Mouse (Mus musculus) heart, adult 8-10 months (tissue): ENCODE data around the gene Sgip1. TPM values are rescaled to one million over a fixed set of nuclear protein-coding genes. Genes with fewer than 3 reads are reported as not detected.

Experiments
- DNase-seq: peaks from one replicate; pipeline ENCODE4 v3.0.0; 2022; ENCODE audit warnings: low spot score
- total RNA-seq, 4 experiments: library from RNA; stranded (reverse); gene quantifications; 2 replicates each; pipeline ENCODE4 v1.2.4; 2022

The Sgip1 gene
- total RNA-seq, result 1 to 10 TPM; 1.0 to 3.9 (median 1.9) TPM

DNA sequence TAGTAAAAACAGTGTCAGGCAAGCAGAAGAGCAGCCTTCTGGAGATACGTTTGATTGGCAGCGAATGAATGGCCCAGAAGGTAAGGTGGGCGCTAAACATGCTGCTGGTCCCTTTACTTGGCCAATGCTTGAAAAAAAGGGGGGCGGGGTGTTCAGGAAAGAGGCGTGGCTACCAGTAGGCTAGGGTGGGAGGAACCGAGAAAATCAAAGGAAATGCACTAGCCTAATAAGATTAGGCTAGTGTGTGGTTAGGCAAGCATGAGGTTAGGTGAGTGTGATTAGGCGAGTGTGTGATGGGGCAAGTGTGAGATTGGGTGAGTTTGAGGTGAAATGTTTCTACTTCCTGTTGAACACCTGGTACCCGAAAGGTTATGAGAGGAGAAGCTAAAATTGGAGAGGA lies at the start of gene Sgip1:
Sgip1 (plus strand) TSS at position 11 of the 400 bp plus-strand sequence.
- no peak for DNase-seq

DNA sequence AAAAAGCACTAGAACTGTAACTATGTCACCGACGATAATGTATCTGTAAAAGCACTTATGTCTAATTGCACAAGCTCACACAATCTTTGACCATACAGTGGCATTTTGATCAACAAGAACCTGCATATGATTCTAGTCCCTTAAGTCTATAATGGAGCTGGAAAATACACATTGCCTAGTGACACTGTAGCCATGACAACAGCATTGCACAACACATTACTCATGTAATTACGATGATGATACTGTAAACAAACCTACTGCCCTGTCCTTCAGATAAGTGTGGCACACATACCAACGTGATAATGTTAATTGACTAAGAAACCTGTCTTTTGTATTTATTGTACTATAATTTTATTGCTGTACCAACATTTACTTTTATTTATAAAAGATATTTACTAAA lies 49.7 kb upstream of the Sgip1 start:
- DNase-seq, result no peak

- DNase-seq, result no peak
Observed at GRCm38 (mm10) chr4:102697966-102698365, 43.1 kb upstream of the Sgip1 start.

DNA sequence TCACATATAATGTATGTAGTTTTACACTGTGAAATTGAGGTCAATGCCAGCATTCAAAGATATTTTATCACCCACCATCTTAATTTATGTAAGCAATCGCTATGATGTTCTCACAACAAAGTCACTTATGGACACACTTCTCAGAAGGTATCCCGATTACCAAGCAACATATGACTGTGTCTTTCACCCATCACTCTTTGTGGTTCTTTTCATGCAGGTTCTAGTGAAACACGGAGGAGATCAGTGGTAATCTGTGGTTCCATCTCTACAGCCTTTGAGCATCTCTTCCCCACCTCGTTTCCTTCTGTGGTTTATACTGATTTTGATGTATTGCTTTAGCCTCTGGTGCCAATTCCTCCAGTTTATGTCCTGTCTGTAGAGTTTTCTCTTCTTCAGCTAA lies 29.4 kb upstream of the Sgip1 start:
- no peak for DNase-seq

- DNase-seq, result no peak
Observed at GRCm38 (mm10) chr4:102715532-102715931, 25.6 kb upstream of the Sgip1 start.

GRCm38 (mm10) chr4:102717123-102717828 lies 23.8 kb upstream of the Sgip1 start:
- DNase-seq, result no peak

- DNase-seq, result peak; percentile 18
Observed at GRCm38 (mm10) chr4:102719535-102719934, 21.6 kb upstream of the Sgip1 start.

GRCm38 (mm10) chr4:102719951-102720350 lies 21.1 kb upstream of the Sgip1 start:
- no peak for DNase-seq

DNA sequence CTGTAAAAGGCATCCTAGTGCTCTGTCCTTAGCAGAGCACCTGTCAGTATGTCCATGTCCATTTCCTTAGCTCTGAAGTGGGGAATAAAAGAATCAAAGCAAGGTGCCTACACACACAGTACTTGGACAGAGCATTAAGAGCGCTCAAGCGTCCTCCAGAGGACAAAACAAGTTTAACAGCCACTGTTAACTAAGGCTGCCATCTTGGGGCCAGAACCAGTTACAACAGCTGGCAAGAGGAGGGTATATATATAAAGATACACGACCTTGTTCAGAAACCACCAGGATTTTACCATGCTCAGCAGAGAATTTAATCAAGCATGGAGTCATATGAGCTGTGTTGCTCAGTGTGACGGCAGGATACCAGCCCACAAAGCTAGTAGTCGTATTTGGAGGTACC lies 16.7 kb upstream of the Sgip1 start:
- no peak for DNase-seq

DNA sequence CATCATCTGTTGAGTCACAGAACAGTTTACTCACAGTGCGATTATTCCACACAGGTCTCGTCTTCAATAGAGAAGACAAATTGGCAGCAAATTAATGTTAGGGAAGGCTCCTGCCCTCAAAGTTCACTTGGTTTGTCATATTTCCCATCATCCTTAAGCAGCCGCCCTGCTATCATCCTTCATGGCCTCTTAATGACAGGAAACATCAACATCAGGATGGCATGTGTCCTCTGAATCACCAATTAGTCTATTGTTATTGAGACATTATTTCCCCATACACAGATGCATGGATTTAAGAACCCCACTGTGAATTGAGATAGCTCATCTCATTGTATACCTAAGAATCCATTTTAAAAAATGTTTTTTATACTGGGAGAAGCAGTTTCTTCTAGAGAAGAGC lies 10.1 kb upstream of the Sgip1 start:
- DNase-seq, result no peak

DNA sequence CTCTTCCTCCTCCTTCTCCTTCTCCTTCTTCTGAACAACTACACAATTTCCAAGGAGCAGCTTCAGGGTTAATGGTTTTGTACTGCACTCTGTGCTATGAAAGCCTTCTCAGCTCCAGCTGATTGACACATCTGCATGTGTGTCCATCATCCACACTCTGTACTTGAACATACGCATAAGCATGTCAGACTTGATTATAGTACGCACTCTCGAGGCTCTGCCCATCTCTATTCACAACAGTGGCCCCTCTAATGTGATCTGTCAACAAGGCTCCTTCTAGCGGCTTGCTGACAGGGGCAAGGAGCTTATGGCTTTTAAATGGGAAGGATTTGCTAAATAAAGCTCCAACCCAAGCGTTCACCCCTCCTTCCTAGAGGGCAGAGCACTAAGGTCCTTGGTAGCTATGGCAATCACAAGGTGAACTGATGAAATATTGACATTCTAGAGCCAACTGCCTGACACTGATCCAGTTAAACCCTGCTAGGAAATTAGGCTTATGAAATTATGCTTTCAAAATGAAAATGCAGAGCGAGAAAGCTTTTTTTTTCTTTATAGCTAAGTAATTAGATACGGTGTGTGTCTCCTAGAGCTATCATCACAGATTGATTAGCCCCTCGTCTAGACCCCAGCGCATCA lies 7.0 kb upstream of the Sgip1 start:
- no peak for DNase-seq

DNA sequence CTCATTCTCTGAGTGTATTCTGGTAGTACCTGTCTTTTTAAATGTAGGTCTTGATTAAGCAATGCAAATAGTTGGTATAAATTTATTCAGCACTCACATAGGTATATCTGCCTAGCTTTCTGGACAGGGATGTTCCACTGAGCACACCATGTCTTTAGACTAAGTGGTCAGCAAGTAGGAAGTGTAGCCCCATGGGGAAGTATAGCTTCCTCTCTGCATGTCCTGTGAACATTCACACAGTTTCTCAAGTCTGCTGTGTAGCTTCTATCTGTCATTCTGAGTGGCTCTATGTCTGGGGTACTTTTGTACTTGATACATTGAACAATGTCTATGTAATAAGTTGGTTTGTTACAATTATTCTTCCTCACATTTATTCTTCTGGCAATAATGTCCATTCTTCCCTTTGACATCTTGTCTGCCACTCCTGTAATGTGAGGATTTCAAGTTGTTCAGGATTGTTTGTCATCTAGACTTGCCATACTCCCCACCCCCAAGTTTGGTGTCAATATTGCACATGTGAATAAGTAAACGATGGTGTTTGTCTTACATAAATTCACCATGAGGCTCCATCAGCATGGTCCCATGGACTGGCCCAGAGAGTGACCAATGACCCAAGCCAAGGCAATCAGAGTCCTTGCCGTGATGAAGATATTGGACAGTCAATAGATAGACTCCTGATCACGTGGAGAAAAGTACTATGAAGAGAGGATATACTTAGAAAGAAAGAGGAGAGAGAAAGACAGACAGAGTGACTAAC lies 12.4 kb downstream of the Sgip1 start:
- DNase-seq, result no peak

- peak; percentile 45 for DNase-seq
Observed at GRCm38 (mm10) chr4:102759095-102759890, 18.2 kb downstream of the Sgip1 start.

DNA sequence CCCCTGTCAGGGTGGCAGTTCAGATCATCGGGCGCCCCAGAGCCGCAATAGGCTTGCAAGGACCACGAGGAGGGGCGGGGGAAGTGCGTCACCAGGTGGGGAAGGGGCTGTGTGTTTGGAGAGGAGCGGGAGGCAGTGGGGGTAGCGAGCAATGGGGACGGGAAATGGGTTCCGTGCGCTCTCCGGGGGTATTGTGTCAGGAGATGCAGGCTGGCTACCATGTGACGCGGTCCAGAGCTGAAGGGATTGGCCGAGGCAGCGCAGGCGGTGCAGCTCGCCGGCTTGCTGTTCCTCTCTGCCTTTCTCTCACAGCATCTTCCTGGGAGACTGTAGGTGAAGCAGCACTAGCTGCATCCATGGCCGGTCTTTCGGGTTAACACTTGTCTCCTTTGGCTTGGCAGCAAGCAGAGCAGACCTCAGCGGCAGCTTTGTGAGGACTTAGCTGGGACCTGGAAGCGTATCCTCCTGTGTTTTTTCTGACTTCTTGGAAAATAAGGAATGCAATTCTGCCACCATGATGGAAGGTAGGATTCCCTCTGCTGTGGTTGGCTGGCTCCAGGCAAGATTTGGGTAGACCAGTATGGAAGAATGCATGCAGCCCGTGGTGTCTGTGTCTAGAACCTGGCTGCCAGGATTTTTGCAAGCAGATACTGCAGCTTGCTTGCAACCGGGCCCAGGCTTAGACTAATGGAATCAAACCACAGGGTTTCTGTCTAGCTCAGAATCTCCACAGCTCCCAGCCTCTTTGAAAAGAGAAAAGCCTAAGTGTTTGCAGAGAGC lies 19.1 kb downstream of the Sgip1 start:
- peak; percentile 44 for DNase-seq

GRCm38 (mm10) chr4:102762075-102762474 lies 21.0 kb downstream of the Sgip1 start:
- no peak for DNase-seq

- no peak for DNase-seq
Observed at GRCm38 (mm10) chr4:102769070-102769469, 28.0 kb downstream of the Sgip1 start.

GRCm38 (mm10) chr4:102769936-102770335 lies 28.8 kb downstream of the Sgip1 start:
- DNase-seq, result no peak

DNA sequence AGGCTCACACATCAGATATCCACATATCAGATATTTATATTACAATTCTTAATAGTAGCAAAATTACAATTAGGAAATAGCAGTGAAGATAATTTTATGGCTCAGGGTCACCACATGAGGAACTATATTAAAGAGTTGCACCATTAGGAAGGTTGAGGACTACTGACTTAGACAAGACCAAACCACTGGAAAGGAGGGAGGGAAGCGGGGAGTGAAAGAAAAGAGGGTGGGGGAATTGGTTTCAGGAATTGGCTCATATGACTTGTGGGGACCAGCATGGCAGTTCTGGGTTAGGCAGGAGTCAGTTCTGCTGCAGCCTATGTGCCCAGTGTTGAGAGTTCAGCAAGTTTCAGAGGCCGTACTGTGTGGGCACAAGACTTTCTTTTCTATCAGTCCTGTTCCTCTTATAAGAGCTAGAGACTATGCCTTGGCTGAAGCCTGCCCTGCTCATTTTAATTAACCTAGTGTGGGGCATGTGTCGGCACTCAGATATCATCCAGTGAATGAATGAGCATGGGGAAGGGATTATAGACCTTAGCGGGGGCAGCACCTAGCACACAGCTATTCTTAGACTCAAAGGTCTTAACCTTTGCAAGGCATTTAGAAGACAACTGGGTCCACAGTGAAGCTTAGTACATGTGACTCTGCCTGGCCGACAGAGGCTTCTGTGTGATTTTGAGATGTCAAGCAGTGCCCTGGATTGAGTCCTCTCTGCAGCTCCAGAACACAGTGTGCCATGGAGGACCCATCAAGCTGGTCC lies 30.7 kb downstream of the Sgip1 start:
- DNase-seq, result no peak

GRCm38 (mm10) chr4:102773225-102773624 lies 32.1 kb downstream of the Sgip1 start:
- DNase-seq, result no peak

DNA sequence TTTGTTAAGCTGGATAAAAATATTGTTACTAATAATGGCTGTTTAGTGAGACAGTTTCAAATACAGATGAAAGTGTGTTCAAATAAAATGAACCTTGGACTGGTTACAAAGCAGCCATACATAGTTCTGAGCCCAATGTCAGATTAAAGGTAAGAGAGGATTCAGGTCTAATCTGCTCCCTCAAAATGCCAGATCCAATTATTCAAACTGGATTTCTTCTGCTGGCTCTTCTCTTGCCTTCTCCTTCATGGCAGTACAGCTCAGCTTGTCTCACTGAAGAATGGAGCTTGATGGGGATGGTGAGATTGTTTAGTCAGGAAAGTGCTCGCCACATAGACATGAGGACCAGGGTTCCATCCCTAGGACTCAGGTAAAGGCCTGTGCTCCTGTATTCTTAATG lies 32.7 kb downstream of the Sgip1 start:
- no peak for DNase-seq
